Mouse (Mus musculus): ENCODE data around the gene Itgb1bp2. TPM values are rescaled to one million over a fixed set of nuclear protein-coding genes. Genes with fewer than 3 reads are reported as not detected.
A peak's percentile ranks its signal among the peaks of the same experiment; 100 is the strongest.

The Itgb1bp2 gene
- polyA plus RNA-seq, 1 experiment, result 0.36 TPM

- Histone ChIP-seq H3K79me3 (ENCODE audit: low read depth) (peaks cover 30% of the 10 kb centered on the region), H3K36me3 (ENCODE audit: control insufficient read depth, insufficient read depth) (peaks cover 21% of the 10 kb centered on the region), H3K4me3 (ENCODE audit: insufficient read depth, poor library complexity, severe bottlenecking) (no peak overlapping the region), H3K27me3 (ENCODE audit: control insufficient read depth, insufficient read depth, insufficient read length) (no peaks in the 10 kb centered on the region), H3ac (ENCODE audit: control insufficient read depth, insufficient read length, low read depth) (no peak overlapping the region), H3K79me2 (ENCODE audit: control insufficient read depth, insufficient read depth) (peaks cover 33% of the 10 kb centered on the region)
- no peak for TF ChIP-seq MAX (IDR thresholded peaks at IDR 0.05)
- TF ChIP-seq MYOD1 (IDR thresholded peaks at IDR 0.05; ENCODE audit: control insufficient read depth, insufficient read length, low read depth), result no peak
- no peak for TF ChIP-seq MYOG (IDR thresholded peaks at IDR 0.05; ENCODE audit: control insufficient read depth, extremely low read depth, insufficient read length)
- TF ChIP-seq CTCF (IDR thresholded peaks at IDR 0.05; ENCODE audit: control insufficient read depth, insufficient read depth, insufficient read length), result no peak
- no peak for TF ChIP-seq USF1 (IDR thresholded peaks at IDR 0.05; ENCODE audit: low read depth)
- TF ChIP-seq FOSL1 (IDR thresholded peaks at IDR 0.05; ENCODE audit: insufficient read depth, low read length, poor library complexity, severe bottlenecking), result no peak
- TF ChIP-seq CEBPB (IDR thresholded peaks at IDR 0.05; ENCODE audit: low read depth), result no peak
Measured at GRCm38 (mm10) chrX:101427774-101428173, 21.1 kb upstream of the Itgb1bp2 start.

GRCm38 (mm10) chrX:101428785-101429141, 20.1 kb upstream of the Itgb1bp2 start:
- Histone ChIP-seq H3K79me2 (ENCODE audit: control insufficient read depth, insufficient read depth) (peaks cover 42% of the 10 kb centered on the region), H3K27me3 (ENCODE audit: control insufficient read depth, insufficient read depth, insufficient read length) (no peaks in the 10 kb centered on the region), H3K36me3 (ENCODE audit: control insufficient read depth, insufficient read depth) (peaks cover 22% of the 10 kb centered on the region), H3K79me3 (ENCODE audit: low read depth) (peaks cover 40% of the 10 kb centered on the region), H3ac (ENCODE audit: control insufficient read depth, insufficient read length, low read depth) (peak overlapping the region; percentile 72), H3K4me3 (ENCODE audit: insufficient read depth, poor library complexity, severe bottlenecking) (peak overlapping the region; percentile 37)
- no peak for TF ChIP-seq MAX (IDR thresholded peaks at IDR 0.05)
- no peak for TF ChIP-seq FOSL1 (IDR thresholded peaks at IDR 0.05; ENCODE audit: insufficient read depth, low read length, poor library complexity, severe bottlenecking)
- no peak for TF ChIP-seq CTCF (IDR thresholded peaks at IDR 0.05; ENCODE audit: control insufficient read depth, insufficient read depth, insufficient read length)
- TF ChIP-seq MYOG (IDR thresholded peaks at IDR 0.05; ENCODE audit: control insufficient read depth, extremely low read depth, insufficient read length), result no peak
- no peak for TF ChIP-seq CEBPB (IDR thresholded peaks at IDR 0.05; ENCODE audit: low read depth)
- TF ChIP-seq MYOD1 (IDR thresholded peaks at IDR 0.05; ENCODE audit: control insufficient read depth, insufficient read length, low read depth), result no peak
- no peak for TF ChIP-seq USF1 (IDR thresholded peaks at IDR 0.05; ENCODE audit: low read depth)

GRCm38 (mm10) chrX:101429142-101429949, 19.5 kb upstream of the Itgb1bp2 start, which contains the start of gene Nono:
Gene Nono (plus strand): TSS chrX:101429318.
- no peak for TF ChIP-seq USF1 (IDR thresholded peaks at IDR 0.05; ENCODE audit: low read depth)
- TF ChIP-seq MYOD1 (IDR thresholded peaks at IDR 0.05; ENCODE audit: control insufficient read depth, insufficient read length, low read depth), result no peak
- no peak for TF ChIP-seq CTCF (IDR thresholded peaks at IDR 0.05; ENCODE audit: control insufficient read depth, insufficient read depth, insufficient read length)
- no peak for TF ChIP-seq MYOG (IDR thresholded peaks at IDR 0.05; ENCODE audit: control insufficient read depth, extremely low read depth, insufficient read length)
- TF ChIP-seq FOSL1 (IDR thresholded peaks at IDR 0.05; ENCODE audit: insufficient read depth, low read length, poor library complexity, severe bottlenecking), result no peak
- TF ChIP-seq MAX (IDR thresholded peaks at IDR 0.05), result no peak
- TF ChIP-seq CEBPB (IDR thresholded peaks at IDR 0.05; ENCODE audit: low read depth), result no peak
- peak within 1 kb of the TSS; percentile 97 for H3ac ChIP-seq (ENCODE audit: control insufficient read depth, insufficient read length, low read depth)
- no peaks in the 10 kb centered on the region for H3K27me3 ChIP-seq (ENCODE audit: control insufficient read depth, insufficient read depth, insufficient read length)
- H3K79me3 ChIP-seq (ENCODE audit: low read depth), result peaks cover 44% of the 10 kb centered on the region
- peak within 1 kb of the TSS; percentile 48 for H3K4me3 ChIP-seq (ENCODE audit: insufficient read depth, poor library complexity, severe bottlenecking)
- H3K79me2 ChIP-seq (ENCODE audit: control insufficient read depth, insufficient read depth), result peaks cover 48% of the 10 kb centered on the region
- peaks cover 22% of the 10 kb centered on the region for H3K36me3 ChIP-seq (ENCODE audit: control insufficient read depth, insufficient read depth)

GRCm38 (mm10) chrX:101429976-101430375, 18.9 kb upstream of the Itgb1bp2 start:
- Histone ChIP-seq H3K36me3 (ENCODE audit: control insufficient read depth, insufficient read depth) (peaks cover 22% of the 10 kb centered on the region), H3K79me3 (ENCODE audit: low read depth) (peaks cover 48% of the 10 kb centered on the region), H3K27me3 (ENCODE audit: control insufficient read depth, insufficient read depth, insufficient read length) (no peaks in the 10 kb centered on the region), H3K4me3 (ENCODE audit: insufficient read depth, poor library complexity, severe bottlenecking) (peak overlapping the region; percentile 48), H3K79me2 (ENCODE audit: control insufficient read depth, insufficient read depth) (peaks cover 55% of the 10 kb centered on the region), H3ac (ENCODE audit: control insufficient read depth, insufficient read length, low read depth) (peak overlapping the region; percentile 97)
- no peak for TF ChIP-seq CTCF (IDR thresholded peaks at IDR 0.05; ENCODE audit: control insufficient read depth, insufficient read depth, insufficient read length)
- TF ChIP-seq MYOD1 (IDR thresholded peaks at IDR 0.05; ENCODE audit: control insufficient read depth, insufficient read length, low read depth), result no peak

DNA sequence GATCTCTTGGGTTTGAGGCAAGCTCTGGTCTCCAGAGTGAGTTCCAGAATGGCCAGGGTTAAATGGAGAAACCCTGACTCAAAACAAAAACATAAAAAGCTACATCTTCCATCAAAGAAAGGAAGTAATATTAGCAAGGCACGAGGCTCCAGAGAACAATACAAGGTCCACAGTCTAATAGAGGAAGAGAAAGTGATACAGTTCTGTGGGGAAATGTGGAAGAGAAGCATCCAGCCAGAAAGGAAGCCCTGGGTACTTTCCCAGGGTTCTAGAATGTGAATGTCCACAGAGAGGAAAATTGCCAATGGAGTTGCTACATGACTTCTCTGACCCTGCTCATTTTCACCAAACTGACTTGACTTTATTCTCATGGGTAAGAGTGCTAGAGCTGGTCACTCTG, 2.3 kb downstream of the Itgb1bp2 start:
- no peak overlapping the region for H3ac ChIP-seq (ENCODE audit: control insufficient read depth, insufficient read length, low read depth)
- H3K79me2 ChIP-seq (ENCODE audit: control insufficient read depth, insufficient read depth), result no peaks in the 10 kb centered on the region
- TF ChIP-seq MAX (IDR thresholded peaks at IDR 0.05), result no peak
- no peak for TF ChIP-seq MYOD1 (IDR thresholded peaks at IDR 0.05; ENCODE audit: control insufficient read depth, insufficient read length, low read depth)
- TF ChIP-seq FOSL1 (IDR thresholded peaks at IDR 0.05; ENCODE audit: insufficient read depth, low read length, poor library complexity, severe bottlenecking), result no peak
- no peak for TF ChIP-seq CTCF (IDR thresholded peaks at IDR 0.05; ENCODE audit: control insufficient read depth, insufficient read depth, insufficient read length)
- TF ChIP-seq USF1 (IDR thresholded peaks at IDR 0.05; ENCODE audit: low read depth), result no peak
- TF ChIP-seq CEBPB (IDR thresholded peaks at IDR 0.05; ENCODE audit: low read depth), result no peak
- no peak for TF ChIP-seq MYOG (IDR thresholded peaks at IDR 0.05; ENCODE audit: control insufficient read depth, extremely low read depth, insufficient read length)
- peaks cover 53% of the 10 kb centered on the region for H3K36me3 ChIP-seq (ENCODE audit: control insufficient read depth, insufficient read depth)
- H3K4me3 ChIP-seq (ENCODE audit: insufficient read depth, poor library complexity, severe bottlenecking), result no peak overlapping the region
- H3K27me3 ChIP-seq (ENCODE audit: control insufficient read depth, insufficient read depth, insufficient read length), result no peaks in the 10 kb centered on the region
- no peaks in the 10 kb centered on the region for H3K79me3 ChIP-seq (ENCODE audit: low read depth)

Data from C2C12 (cell line).